Mouse (Mus musculus): ENCODE measurements at regions not wholly inside any gene's neighbourhood (a gene's known extent, or its start where the extent isn't known, plus 50 kb on each side); places are given as distances from the start of the nearest gene placed in this dataset.

DNA sequence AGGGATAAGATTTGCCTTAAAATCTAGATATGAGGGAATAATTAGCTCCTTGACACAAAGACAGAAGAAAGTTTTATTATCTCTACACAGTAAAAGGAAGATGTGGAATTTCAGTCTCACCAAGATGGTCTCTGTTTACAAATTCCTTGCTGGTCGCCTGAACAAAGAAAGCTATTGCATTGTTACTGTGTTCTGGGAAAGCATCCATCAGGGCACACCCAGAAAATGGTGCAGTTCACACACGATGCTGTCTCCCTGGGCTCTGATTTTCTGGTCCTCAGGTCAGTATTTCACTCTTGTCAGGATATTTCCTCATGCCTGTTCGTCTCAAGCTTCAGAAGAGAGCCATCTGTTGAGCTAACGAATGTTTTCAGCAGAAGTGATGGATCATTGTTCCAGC is 267.2 kb upstream of the Gadl1 start:
- Histone ChIP-seq H3K36me3 (no peaks in the 10 kb centered on the region), H3K4me1 (peaks cover 4% of the 10 kb centered on the region; the same call in 1 of the 2 replicates), H3K9me3 (no peaks in the 10 kb centered on the region), H3K9ac (no peak overlapping the region), H3K4me2 (replicated peaks) (no peak overlapping the region), H3K27me3 (no peaks in the 10 kb centered on the region), H3K4me3 (no peak overlapping the region), H3K27ac (no peak overlapping the region)
- WGBS = 18% methylated on average over 4 of the region's 4 CpGs
- ATAC-seq (ENCODE audit: low FRiP score, low read depth) = no peak

GRCm38 (mm10) chr9:115644953-115645352 is 264.3 kb upstream of the Gadl1 start:
- Histone ChIP-seq H3K4me1 (peaks cover 8% of the 10 kb centered on the region; the same call in 1 of the 2 replicates), H3K27ac (no peak overlapping the region), H3K36me3 (no peaks in the 10 kb centered on the region), H3K9me3 (no peaks in the 10 kb centered on the region), H3K4me2 (replicated peaks) (no peak overlapping the region), H3K4me3 (no peak overlapping the region), H3K9ac (no peak overlapping the region), H3K27me3 (no peaks in the 10 kb centered on the region)
- ATAC-seq (ENCODE audit: low FRiP score, low read depth) = no peak
- WGBS = 65% methylated on average over 9 of the region's 9 CpGs

GRCm38 (mm10) chr9:115646226-115646625 is 263.0 kb upstream of the Gadl1 start:
- Histone ChIP-seq H3K4me3 (no peak overlapping the region), H3K36me3 (no peaks in the 10 kb centered on the region), H3K4me2 (replicated peaks) (no peak overlapping the region), H3K9me3 (no peaks in the 10 kb centered on the region), H3K27ac (no peak overlapping the region), H3K9ac (no peak overlapping the region), H3K27me3 (no peaks in the 10 kb centered on the region), H3K4me1 (peaks cover 8% of the 10 kb centered on the region; the same call in 1 of the 2 replicates)
- 57% methylated on average over 7 of the region's 7 CpGs for WGBS
- ATAC-seq (ENCODE audit: low FRiP score, low read depth) = no peak

DNA sequence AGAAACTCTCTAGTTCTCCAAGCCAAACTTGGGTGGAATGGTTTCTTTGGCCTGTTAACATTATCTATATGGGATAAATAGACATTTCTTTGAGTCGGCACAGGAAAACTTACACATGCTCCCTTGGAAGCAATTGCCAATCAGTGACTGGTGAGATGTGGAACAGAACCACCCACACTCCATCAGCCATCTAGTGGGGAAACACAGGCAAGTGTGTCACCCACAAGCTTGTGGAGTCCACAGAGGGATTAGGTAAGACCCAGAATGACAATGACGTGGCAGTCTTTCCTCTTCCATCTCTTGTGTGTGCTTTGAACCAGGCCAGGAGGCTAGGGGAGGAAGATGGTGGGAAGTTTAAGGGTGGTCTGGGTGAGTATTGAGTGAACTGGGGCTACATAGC is 257.5 kb upstream of the Gadl1 start:
- ATAC-seq (ENCODE audit: low FRiP score, low read depth) = no peak
- H3K4me1 ChIP-seq = peaks cover 6% of the 10 kb centered on the region; the same call in 1 of the 2 replicates
- no peaks in the 10 kb centered on the region for H3K27me3 ChIP-seq
- H3K4me3 ChIP-seq = no peak overlapping the region
- no peak overlapping the region for H3K27ac ChIP-seq
- no peak overlapping the region for H3K9ac ChIP-seq
- H3K4me2 ChIP-seq (replicated peaks) = no peak overlapping the region
- H3K9me3 ChIP-seq = peaks cover 3% of the 10 kb centered on the region; the same call in 1 of the 2 replicates
- no peaks in the 10 kb centered on the region for H3K36me3 ChIP-seq
- 90% methylated on average over 2 of the region's 2 CpGs for WGBS

- Histone ChIP-seq H3K36me3 (no peaks in the 10 kb centered on the region), H3K4me3 (no peak overlapping the region), H3K9ac (no peak overlapping the region), H3K4me1 (peaks cover 11% of the 10 kb centered on the region; the same call in 1 of the 2 replicates), H3K27ac (no peak overlapping the region), H3K9me3 (peaks cover 3% of the 10 kb centered on the region; the same call in 1 of the 2 replicates), H3K27me3 (no peaks in the 10 kb centered on the region), H3K4me2 (replicated peaks) (no peak overlapping the region)
- 96% methylated on average over 5 of the region's 5 CpGs for WGBS
- ATAC-seq (ENCODE audit: low FRiP score, low read depth) = no peak
Observed at GRCm38 (mm10) chr9:115653116-115653515, 256.1 kb upstream of the Gadl1 start.

DNA sequence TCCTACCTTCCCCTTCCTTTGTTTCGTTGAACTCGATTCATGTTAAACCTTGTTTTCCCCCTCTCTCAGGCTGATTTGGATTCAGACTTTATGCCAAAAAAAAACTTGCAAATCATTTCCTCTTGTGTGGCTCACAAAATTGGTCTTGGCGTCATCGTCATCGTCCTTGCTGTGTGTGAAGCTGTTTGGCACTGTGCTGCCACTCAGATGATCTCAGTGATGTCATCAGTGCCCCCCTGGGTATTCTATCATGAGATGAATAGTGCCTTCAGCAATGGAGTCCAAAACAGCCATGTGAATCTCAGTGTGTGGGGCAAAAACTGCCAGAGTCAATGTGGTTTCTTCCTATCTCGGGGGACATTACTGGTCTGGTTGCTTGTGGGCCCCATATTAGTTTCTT is 254.3 kb upstream of the Gadl1 start:
- no peaks in the 10 kb centered on the region for H3K27me3 ChIP-seq
- no peak overlapping the region for H3K4me2 ChIP-seq (replicated peaks)
- H3K4me3 ChIP-seq = no peak overlapping the region
- peaks cover 3% of the 10 kb centered on the region for H3K9me3 ChIP-seq
- H3K9ac ChIP-seq = no peak overlapping the region
- peaks cover 8% of the 10 kb centered on the region; the same call in 1 of the 2 replicates for H3K4me1 ChIP-seq
- no peak for ATAC-seq (ENCODE audit: low FRiP score, low read depth)
- H3K36me3 ChIP-seq = no peaks in the 10 kb centered on the region
- 93% methylated on average over 6 of the region's 6 CpGs for WGBS
- H3K27ac ChIP-seq = no peak overlapping the region

- ATAC-seq (ENCODE audit: low FRiP score, low read depth) = no peak
- WGBS = 47% methylated on average over 2 of the region's 2 CpGs
- Histone ChIP-seq H3K4me3 (no peak overlapping the region), H3K9ac (no peak overlapping the region), H3K27me3 (no peaks in the 10 kb centered on the region), H3K27ac (no peak overlapping the region), H3K36me3 (no peaks in the 10 kb centered on the region), H3K4me2 (replicated peaks) (no peak overlapping the region), H3K9me3 (peaks cover 3% of the 10 kb centered on the region), H3K4me1 (peaks cover 8% of the 10 kb centered on the region; the same call in 1 of the 2 replicates)
Observed at GRCm38 (mm10) chr9:115656538-115656937, 252.7 kb upstream of the Gadl1 start.

DNA sequence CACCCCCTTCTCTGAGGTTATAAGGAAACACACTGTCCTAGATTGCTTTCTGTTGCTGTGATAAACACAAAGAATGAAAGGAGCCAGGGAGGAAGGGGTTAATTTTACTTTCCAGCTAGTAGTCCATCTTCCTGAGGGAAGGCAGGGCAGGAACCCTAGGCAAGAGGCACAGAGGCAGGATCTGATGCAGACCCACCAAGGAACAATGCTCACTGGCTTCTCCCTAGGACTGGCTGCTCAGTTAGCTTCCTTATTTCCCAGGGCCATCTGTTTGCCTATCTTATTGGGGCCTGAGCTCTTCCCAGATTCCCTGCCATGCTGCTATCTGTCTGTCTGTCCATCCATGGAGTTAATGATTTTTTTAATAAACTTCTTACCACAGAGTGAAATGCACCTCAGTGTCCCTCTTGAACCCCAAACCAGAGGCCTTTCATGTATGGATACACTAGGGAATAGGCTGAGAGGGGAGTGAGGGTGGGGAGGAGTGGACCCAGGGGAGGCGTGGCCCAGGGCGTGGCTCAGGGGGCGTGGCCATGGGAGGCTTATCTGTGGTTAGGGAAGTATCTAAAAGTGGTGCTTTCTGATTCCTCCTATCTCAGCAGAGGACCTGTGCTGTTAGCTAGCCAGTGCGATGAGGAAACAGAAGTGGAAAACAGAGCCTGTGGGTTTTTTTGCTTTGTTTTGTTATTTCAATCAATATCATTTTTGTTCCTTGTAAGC is 252.1 kb upstream of the Gadl1 start:
- no peak overlapping the region for H3K4me2 ChIP-seq (replicated peaks)
- ATAC-seq (ENCODE audit: low FRiP score, low read depth) = no peak
- H3K9ac ChIP-seq = no peak overlapping the region
- no peaks in the 10 kb centered on the region for H3K27me3 ChIP-seq
- no peak overlapping the region for H3K27ac ChIP-seq
- peaks cover 8% of the 10 kb centered on the region; the same call in 1 of the 2 replicates for H3K4me1 ChIP-seq
- no peak overlapping the region for H3K4me3 ChIP-seq
- H3K9me3 ChIP-seq = peaks cover 3% of the 10 kb centered on the region
- H3K36me3 ChIP-seq = no peaks in the 10 kb centered on the region
- 52% methylated on average over 4 of the region's 4 CpGs for WGBS

DNA sequence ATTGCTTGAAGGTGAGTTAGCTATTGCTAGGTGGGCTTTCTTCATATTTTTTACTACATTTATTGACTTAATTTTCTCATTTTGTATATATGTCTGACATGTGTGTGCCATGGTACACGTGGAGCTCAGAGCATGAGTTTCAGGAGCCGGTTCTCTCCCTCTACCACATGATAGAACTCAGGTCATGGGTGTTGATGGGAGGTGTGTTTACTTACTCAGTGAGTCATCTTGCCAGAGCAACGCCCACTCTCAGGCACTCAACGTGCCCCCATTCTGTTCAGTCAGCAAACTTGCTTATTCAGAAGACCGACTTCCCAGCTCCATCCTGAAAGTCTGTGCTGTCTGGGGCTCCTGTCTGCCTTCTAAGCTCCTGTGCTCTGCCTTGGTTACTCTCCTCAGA is 250.8 kb upstream of the Gadl1 start:
- no peak overlapping the region for H3K4me3 ChIP-seq
- no peaks in the 10 kb centered on the region for H3K27me3 ChIP-seq
- WGBS = 91% methylated on average over 5 of the region's 5 CpGs
- H3K27ac ChIP-seq = no peak overlapping the region
- no peak overlapping the region for H3K4me2 ChIP-seq (replicated peaks)
- ATAC-seq (ENCODE audit: low FRiP score, low read depth) = no peak
- H3K9me3 ChIP-seq = no peaks in the 10 kb centered on the region; the same call in none of the 2 replicates
- peaks cover 8% of the 10 kb centered on the region; the same call in 1 of the 2 replicates for H3K4me1 ChIP-seq
- H3K9ac ChIP-seq = no peak overlapping the region
- no peaks in the 10 kb centered on the region for H3K36me3 ChIP-seq

DNA sequence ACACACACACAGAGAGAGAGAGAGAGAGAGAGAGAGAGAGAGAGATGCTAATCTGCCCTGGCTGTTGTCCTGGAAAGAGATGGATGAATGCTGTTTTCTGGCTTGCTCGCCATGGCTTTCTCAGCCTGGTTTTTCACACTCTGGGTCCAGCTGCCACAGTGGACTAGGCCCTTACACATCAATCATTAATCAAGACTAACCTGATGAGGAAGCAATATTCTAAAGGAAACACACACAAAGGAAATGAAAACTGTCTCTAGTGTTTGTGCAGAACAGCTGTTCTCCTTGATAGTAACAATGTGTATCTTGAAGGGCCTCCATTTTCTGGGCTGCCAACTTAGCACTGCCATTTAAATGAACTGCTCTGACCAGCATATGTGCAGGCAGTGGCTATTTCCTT is 248.9 kb upstream of the Gadl1 start:
- Histone ChIP-seq H3K4me1 (peaks cover 8% of the 10 kb centered on the region; the same call in 1 of the 2 replicates), H3K4me3 (no peak overlapping the region), H3K27me3 (no peaks in the 10 kb centered on the region), H3K9ac (no peak overlapping the region), H3K9me3 (no peaks in the 10 kb centered on the region; the same call in none of the 2 replicates), H3K27ac (no peak overlapping the region), H3K4me2 (replicated peaks) (no peak overlapping the region), H3K36me3 (no peaks in the 10 kb centered on the region)
- ATAC-seq (ENCODE audit: low FRiP score, low read depth) = no peak
- 74% methylated on average over 1 of the region's 1 CpGs for WGBS

GRCm38 (mm10) chr9:115661834-115662425 is 247.3 kb upstream of the Gadl1 start:
- 58% methylated on average over 5 of the region's 5 CpGs for WGBS

DNA sequence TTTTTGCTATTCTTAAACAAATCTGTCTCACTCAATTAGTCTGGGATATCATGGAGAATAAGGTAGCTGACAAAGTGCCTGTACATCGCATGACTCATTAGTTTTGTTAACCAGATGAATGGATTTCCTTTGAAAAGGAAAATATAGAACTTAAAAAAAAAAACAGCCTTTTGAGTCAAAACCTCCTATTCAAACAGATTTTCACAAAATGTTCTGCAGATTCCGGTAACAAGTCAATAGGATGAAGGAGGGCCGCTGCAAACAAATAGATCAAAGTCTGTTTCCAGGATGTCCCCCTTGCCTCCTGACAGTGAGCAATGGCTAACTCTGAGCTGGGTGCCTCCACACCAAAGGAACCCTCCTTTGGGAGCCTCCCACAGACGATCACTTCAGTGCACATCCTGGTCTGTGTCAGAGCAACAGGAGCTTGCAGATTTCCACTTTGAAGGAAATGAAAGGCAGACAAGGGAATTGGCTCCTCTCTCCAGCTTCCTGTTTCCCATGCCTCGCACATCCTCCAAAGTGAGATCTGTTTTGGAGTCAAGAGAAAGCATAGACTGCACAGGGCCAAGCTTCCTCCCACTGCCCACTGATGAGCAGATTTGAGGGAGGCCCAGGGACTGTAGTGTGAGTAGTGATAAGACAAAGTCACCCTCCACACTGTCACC is 243.8 kb upstream of the Gadl1 start:
- ATAC-seq (ENCODE audit: low FRiP score, low read depth) = no peak
- no peaks in the 10 kb centered on the region for H3K36me3 ChIP-seq
- no peaks in the 10 kb centered on the region for H3K9me3 ChIP-seq
- no peak overlapping the region for H3K4me3 ChIP-seq
- 64% methylated on average over 5 of the region's 5 CpGs for WGBS
- H3K4me1 ChIP-seq = no peaks in the 10 kb centered on the region
- no peak overlapping the region for H3K4me2 ChIP-seq (replicated peaks)
- H3K27ac ChIP-seq = no peak overlapping the region
- no peaks in the 10 kb centered on the region for H3K27me3 ChIP-seq
- H3K9ac ChIP-seq = no peak overlapping the region

More at GRCm38 (mm10) chr9:115661834-115662425, 247.3 kb upstream of the Gadl1 start:
- no peak for ATAC-seq (ENCODE audit: low FRiP score, low read depth)
- Histone ChIP-seq H3K9ac (no peak overlapping the region), H3K36me3 (no peaks in the 10 kb centered on the region), H3K4me1 (peaks cover 3% of the 10 kb centered on the region; the same call in 1 of the 2 replicates), H3K27ac (no peak overlapping the region), H3K4me3 (no peak overlapping the region), H3K9me3 (no peaks in the 10 kb centered on the region; the same call in none of the 2 replicates), H3K27me3 (no peaks in the 10 kb centered on the region), H3K4me2 (replicated peaks) (no peak overlapping the region)

Measured in limb, embryonic 13.5 days (tissue).